Mouse (Mus musculus) forebrain, embryonic 11.5 days (tissue): ENCODE measurements around the gene Fam83g. TPM values are rescaled to one million over a fixed set of nuclear protein-coding genes. Genes with fewer than 3 reads are reported as not detected.

Experiments
- ATAC-seq: fragments of 200-750 bp; cut with Nextera tagmentation; replicated peaks from 2 replicates; pipeline ENCODE4 v1.8.0; 2017; ENCODE audit warnings: moderate TSS enrichment; ENCODE audit not compliant: low FRiP score
- DNase-seq: peaks from one replicate; pipeline ENCODE4 v3.0.0-alpha.2; 2017; ENCODE audit warnings: low spot score
- H3K27ac ChIP-seq: fragments of 300-500 bp; sonication (generic); 2 replicates; pipeline ENCODE4 v1.5.1; 2014; ENCODE audit warnings: low read depth, low read length
- H3K27me3 ChIP-seq: fragments of 300-500 bp; sonication (generic); 2 replicates; pipeline ENCODE4 v1.6.1; 2014; ENCODE audit warnings: mild to moderate bottlenecking, low read length, mixed read lengths; ENCODE audit not compliant: control insufficient read depth, insufficient read depth
- H3K36me3 ChIP-seq: fragments of 300-500 bp; sonication (generic); 2 replicates; pipeline ENCODE4 v1.6.1; 2014; ENCODE audit warnings: mild to moderate bottlenecking, low read length, moderate library complexity, mixed read lengths; ENCODE audit not compliant: control insufficient read depth, insufficient read depth
- H3K4me1 ChIP-seq: fragments of 300-500 bp; sonication (generic); replicated peaks from 2 replicates; pipeline ENCODE4 v1.6.1; 2014; ENCODE audit warnings: low read length, mixed read lengths; ENCODE audit not compliant: control insufficient read depth, insufficient read depth
- H3K4me2 ChIP-seq: fragments of 300-500 bp; sonication (generic); 2 replicates; pipeline ENCODE4 v1.6.1; 2014; ENCODE audit warnings: low read depth, mild to moderate bottlenecking, low read length, moderate library complexity, mixed read lengths; ENCODE audit not compliant: severe bottlenecking
- H3K4me3 ChIP-seq: fragments of 300-500 bp; sonication (generic); 2 replicates; pipeline ENCODE4 v1.5.1; 2014; ENCODE audit warnings: low read depth, low read length
- H3K9ac ChIP-seq: fragments of 300-500 bp; sonication (generic); 2 replicates; pipeline ENCODE4 v1.6.1; 2014; ENCODE audit warnings: low read length
- H3K9me3 ChIP-seq: fragments of 300-500 bp; sonication (generic); 2 replicates; pipeline ENCODE4 v1.6.1; 2016; ENCODE audit warnings: low read length, mixed read lengths; ENCODE audit not compliant: control insufficient read depth
- WGBS: fragments of 180-500 bp; shearing (Covaris S2); extraction: QIAGEN DNeasy Blood & Tissue Kit; methylation state at CpG from one replicate; pipeline ENCODE4 v1.1.7; 2014; 5-methylcytosine and 5-hydroxymethylcytosine counted together
- polyA plus RNA-seq: library from polyadenylated mRNA; unstranded; fragments of >200 nt; fragmentation: Nextera tagmentation; extraction: Ambion mirVana; gene quantifications from 2 replicates; pipeline ENCODE4 v1.2.1, GENCODE M21; 2014

The Fam83g gene
- polyA plus RNA-seq, 1 experiment from 2014 or later: 0.65 TPM

DNA sequence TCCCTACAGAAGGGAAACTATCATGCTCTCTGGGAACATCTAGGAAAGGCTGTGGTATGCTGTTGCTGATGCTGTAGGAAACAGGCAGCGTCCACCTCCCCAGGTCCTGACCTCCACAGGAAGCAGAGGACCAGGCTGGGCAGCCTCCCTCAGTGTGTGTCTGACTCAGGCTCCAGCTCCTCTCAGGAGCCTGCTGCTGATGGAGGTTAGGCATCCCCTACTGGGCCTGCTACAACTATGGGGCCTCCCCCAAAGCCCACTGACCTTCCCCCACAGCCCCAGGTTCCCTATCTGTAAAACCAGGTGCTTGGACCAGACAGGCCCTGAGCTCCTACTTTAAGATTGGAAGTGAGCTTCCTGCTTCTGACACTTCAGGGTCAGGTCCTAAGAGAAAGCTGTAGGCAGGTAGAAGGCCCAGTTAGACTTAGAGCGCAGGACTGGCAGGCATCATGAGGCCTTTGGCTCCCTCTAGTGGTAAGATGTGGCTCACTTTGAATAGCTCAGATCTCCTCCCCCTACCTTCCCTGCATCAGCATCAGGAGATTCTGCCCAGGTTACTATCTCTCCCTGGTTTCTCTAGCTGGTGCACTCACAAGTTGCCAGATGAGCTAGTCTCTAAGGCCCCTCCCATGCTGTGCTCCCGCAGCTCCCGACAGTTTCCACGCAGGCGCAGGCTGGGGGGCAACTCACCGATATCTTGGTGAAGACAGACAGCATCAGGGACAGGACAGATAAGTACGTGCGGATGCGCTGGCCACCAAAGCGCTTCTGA lies 30.6 kb downstream of the Fam83g start:
- Histone ChIP-seq H3K4me3 (no peak overlapping the region), H3K27ac (no peak overlapping the region), H3K4me2 (no peak overlapping the region), H3K9ac (no peak overlapping the region), H3K4me1 (no peaks in the 10 kb centered on the region), H3K27me3 (no peaks in the 10 kb centered on the region), H3K36me3 (no peaks in the 10 kb centered on the region), H3K9me3 (no peaks in the 10 kb centered on the region)
- DNase-seq: peak; percentile 73
- WGBS: 49% methylated on average over 11 of the region's 11 CpGs
- ATAC-seq: peak; percentile 71; the same call in 1 of the 2 replicates

DNA sequence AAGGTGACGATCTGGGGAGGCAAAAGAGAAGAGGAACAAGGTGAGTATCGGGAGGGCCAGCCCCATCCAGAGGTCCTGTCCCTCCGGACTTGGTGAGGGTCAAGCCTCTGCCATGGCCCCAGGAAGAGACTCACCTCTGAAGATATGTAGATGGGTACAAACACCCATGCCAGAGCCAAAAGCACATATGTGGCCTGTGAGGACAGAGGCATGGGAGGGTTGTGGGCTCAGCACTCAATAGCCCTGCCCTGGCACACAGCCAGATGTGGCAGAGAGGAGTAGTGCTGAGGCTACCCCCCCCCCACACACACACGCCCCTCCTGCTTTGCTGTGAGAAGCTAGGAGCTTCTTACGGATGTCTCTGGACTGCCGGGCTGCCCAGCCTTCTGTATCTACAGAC lies 31.2 kb downstream of the Fam83g start:
- DNase-seq: no peak
- H3K4me1 ChIP-seq: no peaks in the 10 kb centered on the region
- no peak overlapping the region for H3K4me2 ChIP-seq
- no peaks in the 10 kb centered on the region for H3K36me3 ChIP-seq
- no peak overlapping the region for H3K27ac ChIP-seq
- H3K9ac ChIP-seq: no peak overlapping the region
- no peak overlapping the region for H3K4me3 ChIP-seq
- ATAC-seq: no peak
- WGBS: 58% methylated on average over 6 of the region's 6 CpGs
- H3K9me3 ChIP-seq: no peaks in the 10 kb centered on the region
- H3K27me3 ChIP-seq: no peaks in the 10 kb centered on the region

DNA sequence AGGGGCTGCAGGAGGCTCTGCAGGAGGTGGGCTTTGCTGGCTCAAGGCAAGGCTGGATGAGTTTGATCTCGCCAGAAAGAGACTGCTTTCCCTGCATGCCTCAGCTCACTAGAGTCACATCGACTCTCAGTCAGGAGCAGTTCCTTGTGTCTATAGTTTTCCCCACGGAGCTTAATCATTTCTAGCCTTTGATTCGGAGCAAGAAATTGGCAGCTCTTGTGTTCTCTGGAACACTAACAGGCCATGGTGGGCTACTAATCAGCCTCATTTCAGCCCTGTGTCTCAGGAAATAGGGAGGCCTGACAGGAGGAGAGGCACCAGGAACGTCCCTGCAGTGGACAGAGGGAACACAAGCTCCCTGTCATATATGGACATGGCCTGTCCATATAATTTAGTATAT lies 34.1 kb downstream of the Fam83g start:
- H3K27ac ChIP-seq: no peak overlapping the region
- no peak overlapping the region for H3K4me3 ChIP-seq
- no peaks in the 10 kb centered on the region for H3K9me3 ChIP-seq
- H3K4me2 ChIP-seq: no peak overlapping the region
- no peaks in the 10 kb centered on the region for H3K27me3 ChIP-seq
- H3K9ac ChIP-seq: no peak overlapping the region
- no peaks in the 10 kb centered on the region for H3K4me1 ChIP-seq
- DNase-seq (no peak), ATAC-seq (no peak)
- 74% methylated on average over 5 of the region's 5 CpGs for WGBS
- H3K36me3 ChIP-seq: no peaks in the 10 kb centered on the region

DNA sequence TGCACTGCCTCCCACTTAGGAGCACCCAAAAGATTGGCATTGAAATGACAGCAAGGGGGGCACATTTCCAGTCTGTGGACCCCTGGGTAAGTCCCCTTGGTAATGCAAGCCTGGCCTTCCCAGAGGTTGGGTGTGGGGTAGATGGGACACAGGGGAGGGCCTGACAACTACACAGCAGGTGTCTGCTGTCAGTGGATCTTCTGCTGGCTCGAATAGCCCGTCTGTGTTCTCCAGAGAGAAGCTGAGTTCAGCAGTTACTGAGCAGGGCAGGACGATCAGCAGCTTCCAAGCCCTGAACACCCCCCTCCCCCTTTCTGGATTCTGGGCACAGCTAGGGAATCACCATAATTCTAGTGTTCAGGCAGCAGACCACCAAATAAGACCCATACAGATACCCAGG lies 35.5 kb downstream of the Fam83g start:
- WGBS: 67% methylated on average over 3 of the region's 3 CpGs
- Histone ChIP-seq H3K9ac (no peak overlapping the region), H3K4me2 (no peak overlapping the region), H3K27ac (no peak overlapping the region), H3K4me3 (no peak overlapping the region), H3K9me3 (no peaks in the 10 kb centered on the region), H3K27me3 (no peaks in the 10 kb centered on the region), H3K36me3 (no peaks in the 10 kb centered on the region), H3K4me1 (no peaks in the 10 kb centered on the region)
- ATAC-seq (no peak), DNase-seq (no peak)

DNA sequence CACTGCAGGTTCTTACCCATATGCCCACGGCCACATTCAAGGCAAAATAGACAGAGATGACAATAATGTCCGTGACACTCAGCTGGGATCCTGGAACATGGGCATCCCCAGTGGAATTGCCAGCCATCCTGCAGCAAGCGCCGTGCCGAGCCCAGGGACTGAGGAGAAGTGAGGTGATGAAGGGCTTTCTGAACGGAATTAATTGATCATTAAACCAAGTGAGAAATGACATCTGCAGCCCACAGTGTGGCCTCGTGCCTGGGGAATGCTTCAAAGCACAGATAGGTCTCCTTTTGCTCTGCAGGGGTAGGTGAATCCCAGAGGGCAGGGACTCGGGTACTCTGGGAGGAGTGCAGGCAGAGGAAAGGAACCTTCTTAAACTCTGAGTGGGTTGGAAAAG lies 35.9 kb downstream of the Fam83g start:
- Histone ChIP-seq H3K4me3 (no peak overlapping the region), H3K4me2 (no peak overlapping the region), H3K9me3 (no peaks in the 10 kb centered on the region), H3K36me3 (no peaks in the 10 kb centered on the region), H3K27ac (no peak overlapping the region), H3K27me3 (no peaks in the 10 kb centered on the region), H3K9ac (no peak overlapping the region), H3K4me1 (no peaks in the 10 kb centered on the region)
- WGBS: 78% methylated on average over 8 of the region's 8 CpGs
- no peak for ATAC-seq
- no peak for DNase-seq

DNA sequence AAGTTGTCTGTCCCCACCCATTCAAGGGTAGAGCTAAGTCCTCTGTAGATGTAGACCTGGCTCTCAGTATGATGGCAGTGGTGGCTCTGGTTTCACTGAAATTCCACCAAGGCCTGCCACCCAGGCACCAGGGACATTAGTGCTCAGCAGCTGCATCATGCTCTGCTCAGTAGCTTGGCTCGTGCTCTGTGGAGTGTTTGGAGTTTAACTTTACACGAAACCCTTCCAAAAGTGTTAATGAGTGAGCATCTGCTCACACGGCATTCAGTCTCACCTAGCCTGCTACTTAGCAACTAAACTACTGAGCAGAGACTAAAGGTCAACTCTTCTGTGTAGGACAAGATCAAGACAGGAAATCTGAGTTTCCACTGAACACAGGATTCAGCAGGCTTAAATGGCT lies 36.7 kb downstream of the Fam83g start, which contains the start of gene Slc5a10:
Gene Slc5a10 (minus strand): TSS at position 191 of the 400 bp plus-strand sequence.
- Histone ChIP-seq H3K4me1 (no peaks in the 10 kb centered on the region), H3K9me3 (no peaks in the 10 kb centered on the region), H3K9ac (no peak within 1 kb of the TSS), H3K4me2 (no peak within 1 kb of the TSS), H3K27ac (no peak within 1 kb of the TSS), H3K27me3 (no peaks in the 10 kb centered on the region), H3K4me3 (no peak within 1 kb of the TSS), H3K36me3 (no peaks in the 10 kb centered on the region)
- ATAC-seq: no peak
- DNase-seq: no peak
- WGBS: 87% methylated on average over 3 of the region's 3 CpGs

DNA sequence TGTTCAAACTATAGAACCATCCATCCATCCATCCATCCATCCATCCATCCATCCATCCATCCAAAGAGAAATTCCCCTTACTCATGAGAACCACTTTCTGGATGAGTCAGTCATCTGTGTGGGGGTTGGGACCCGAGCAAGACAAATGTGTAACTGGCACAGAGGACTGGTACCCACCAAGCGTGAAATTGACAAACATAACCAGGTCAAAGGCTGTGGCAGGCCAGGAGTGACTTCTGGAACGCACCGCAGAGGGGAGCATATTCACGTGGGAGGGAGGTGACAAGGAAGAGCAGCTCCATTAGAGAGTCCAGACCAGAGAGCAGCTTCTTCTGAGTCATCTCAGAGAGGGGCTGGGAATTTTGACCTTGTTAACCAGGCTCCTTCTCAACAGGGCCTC lies 38.2 kb downstream of the Fam83g start:
- Histone ChIP-seq H3K4me2 (no peak overlapping the region), H3K9me3 (no peaks in the 10 kb centered on the region)

DNA sequence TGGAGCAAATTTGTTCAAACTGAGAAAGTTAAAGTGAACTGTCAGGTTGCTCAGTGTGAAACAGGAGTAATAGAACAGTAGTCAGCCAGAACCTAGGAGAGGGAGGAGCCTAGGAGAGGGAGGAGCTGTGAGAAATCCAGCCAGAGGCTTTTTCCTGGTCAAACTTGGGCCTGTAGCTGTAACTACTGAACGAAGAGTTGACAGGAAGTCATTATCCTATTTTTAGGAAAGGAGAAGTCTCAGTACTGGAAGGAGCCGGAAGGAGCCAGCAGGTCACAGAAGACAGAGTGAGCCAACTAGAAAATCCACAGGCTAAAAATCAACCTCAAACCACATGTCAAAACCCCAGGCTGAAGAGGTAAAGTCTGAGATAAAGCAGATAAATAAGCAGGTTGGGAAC lies 44.1 kb downstream of the Fam83g start:
- no peaks in the 10 kb centered on the region for H3K4me1 ChIP-seq
- H3K36me3 ChIP-seq: no peaks in the 10 kb centered on the region; the same call in 1 of the 2 replicates
- no peak overlapping the region for H3K27ac ChIP-seq
- no peaks in the 10 kb centered on the region for H3K27me3 ChIP-seq
- H3K9ac ChIP-seq: no peak overlapping the region
- 94% methylated on average over 2 of the region's 2 CpGs for WGBS
- H3K4me3 ChIP-seq: no peak overlapping the region
- ATAC-seq (no peak), DNase-seq (no peak)
- no peak overlapping the region for H3K4me2 ChIP-seq
- H3K9me3 ChIP-seq: no peaks in the 10 kb centered on the region

More for the DNA sequence above, 38.2 kb downstream of the Fam83g start:
- Histone ChIP-seq H3K4me1 (no peaks in the 10 kb centered on the region), H3K27ac (no peak overlapping the region), H3K27me3 (no peaks in the 10 kb centered on the region), H3K4me3 (no peak overlapping the region), H3K9ac (no peak overlapping the region), H3K36me3 (no peaks in the 10 kb centered on the region)
- no peak for DNase-seq
- no peak for ATAC-seq
- 82% methylated on average over 5 of the region's 5 CpGs for WGBS

DNA sequence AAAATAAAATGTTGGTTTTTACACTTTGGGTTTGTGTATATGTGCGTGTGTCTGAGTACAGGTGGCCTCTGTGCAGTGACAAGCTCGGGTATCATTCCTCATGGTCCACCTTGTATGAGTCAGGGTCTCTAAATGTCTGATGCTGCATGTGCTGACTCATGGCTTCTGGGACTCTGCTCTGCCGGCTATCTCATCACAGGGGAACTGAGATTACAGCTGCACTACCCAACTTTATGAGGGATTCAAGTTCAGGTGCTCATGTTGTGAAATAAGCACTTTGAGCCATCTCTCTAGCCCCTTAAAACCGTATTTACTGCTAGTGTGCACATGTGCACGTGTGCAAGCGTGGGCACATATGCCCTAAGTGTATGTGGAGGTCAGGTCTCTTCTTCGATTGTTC lies 48.8 kb downstream of the Fam83g start:
- Histone ChIP-seq H3K36me3 (peaks cover 9% of the 10 kb centered on the region; the same call in 1 of the 2 replicates), H3K4me2 (no peak overlapping the region), H3K27ac (no peak overlapping the region), H3K9me3 (no peaks in the 10 kb centered on the region), H3K27me3 (no peaks in the 10 kb centered on the region), H3K4me1 (no peaks in the 10 kb centered on the region), H3K9ac (no peak overlapping the region), H3K4me3 (no peak overlapping the region)
- ATAC-seq (no peak), DNase-seq (no peak)
- WGBS: 89% methylated on average over 7 of the region's 7 CpGs
